Mouse (Mus musculus): Measurements from ENCODE around the gene Sbk1. TPM values are rescaled to one million over a fixed set of nuclear protein-coding genes. Genes with fewer than 3 reads are reported as not detected.
A peak's percentile ranks its signal among the peaks of the same experiment; 100 is the strongest.

Gene Sbk1
- polyA plus RNA-seq (2014; fragmentation: Nextera tagmentation; extraction: Ambion mirVana): 15.2 and 16.8 TPM in 2 replicates

DNA sequence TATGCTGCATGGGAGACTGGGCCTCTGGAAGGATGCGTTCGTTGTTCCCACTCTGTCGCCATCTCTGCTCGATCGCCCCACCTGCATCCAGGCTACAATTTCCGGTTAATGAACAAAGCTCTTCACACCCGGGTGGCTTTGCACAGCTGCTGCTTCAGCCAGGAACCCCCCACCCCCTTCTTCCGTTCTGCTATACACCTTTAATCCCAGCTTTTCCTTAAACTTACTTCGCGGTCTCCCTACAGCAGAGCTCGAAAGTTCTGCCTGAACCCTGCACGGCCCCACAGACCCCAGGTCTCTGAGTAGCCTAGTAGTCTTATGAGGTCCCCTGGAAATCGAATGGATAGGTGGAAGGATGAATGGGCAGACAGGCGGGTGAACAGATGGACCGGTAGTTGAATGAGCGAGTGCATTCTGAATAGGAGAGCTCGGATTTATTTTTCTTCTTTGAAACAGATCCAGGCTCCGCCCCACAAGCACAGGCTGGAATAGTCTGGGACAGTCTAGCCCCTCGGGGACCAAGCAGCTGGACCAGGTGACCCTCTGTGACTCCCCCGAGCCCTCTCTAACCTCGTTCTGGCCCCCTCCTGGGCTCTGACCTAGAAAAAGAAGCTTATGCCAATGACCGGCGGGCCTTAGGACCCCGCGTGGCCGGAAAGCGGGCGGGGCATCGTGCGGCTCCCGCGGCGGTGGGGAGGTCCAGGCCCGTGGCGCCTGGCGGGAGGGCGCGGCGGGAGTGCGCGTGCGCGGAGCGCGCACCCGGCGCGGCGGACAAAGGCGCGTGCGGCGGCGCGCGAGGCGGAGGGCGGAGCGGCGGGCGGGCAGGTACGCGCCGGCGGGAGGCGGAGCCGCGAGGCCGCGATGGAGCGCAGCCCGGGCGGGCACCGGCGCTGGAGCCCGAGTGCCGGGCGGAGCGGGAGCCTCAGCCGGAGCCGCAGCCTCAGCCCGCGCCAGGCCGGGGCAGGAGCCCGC, at the start of gene Sbk1:
Gene Sbk1 (plus strand): TSS at position 908 of the 972 bp plus-strand sequence.
- Histone ChIP-seq H3K9ac (ENCODE audit: low read length) (peak within 1 kb of the TSS; percentile 86), H3K27me3 (ENCODE audit: control insufficient read depth, insufficient read depth, low read length) (0 out of 2 replicates have a peak, but pooled peaks cover 3% of the 10 kb centered on the region)

GRCm38 (mm10) chr7:126222753-126223152, 49.7 kb upstream of the Sbk1 start:
- no peak overlapping the region for H3K4me2 ChIP-seq (ENCODE audit: low read length)
- no peak overlapping the region for H3K4me3 ChIP-seq (ENCODE audit: control insufficient read depth in 1 of 2, insufficient read depth in 1 of 2, low read depth in 1 of 2, low read length in 2 of 2)
- H3K27me3 ChIP-seq (ENCODE audit: control insufficient read depth, insufficient read depth, low read length): no peaks in the 10 kb centered on the region
- H3K36me3 ChIP-seq (ENCODE audit: control insufficient read depth, insufficient read depth, low read length): no peaks in the 10 kb centered on the region
- H3K9me3 ChIP-seq (ENCODE audit: control insufficient read depth, low read length): no peaks in the 10 kb centered on the region
- no peaks in the 10 kb centered on the region for H3K4me1 ChIP-seq (ENCODE audit: control insufficient read depth in 2 of 2, insufficient read depth in 2 of 2, low read length in 2 of 2)
- no peak for ATAC-seq (ENCODE audit: insufficient number of reproducible peaks, insufficient read depth, low FRiP score, low read depth)
- no peak overlapping the region for H3K9ac ChIP-seq (ENCODE audit: low read length)
- no peak overlapping the region for H3K27ac ChIP-seq (replicated peaks in 1 of 2; ENCODE audit: control insufficient read depth in 1 of 2, insufficient read depth in 1 of 2, low read depth in 2 of 2, low read length in 2 of 2)
- WGBS: 53% methylated on average over 3 of the region's 3 CpGs

More for the DNA sequence above, at the start of gene Sbk1:
- Histone ChIP-seq H3K27ac (replicated peaks in 1 of 2; ENCODE audit: control insufficient read depth in 1 of 2, insufficient read depth in 1 of 2, low read depth in 2 of 2, low read length in 2 of 2) (peak within 1 kb of the TSS; percentile 80 to 82), H3K4me1 (ENCODE audit: control insufficient read depth in 2 of 2, insufficient read depth in 2 of 2, low read length in 2 of 2) (peaks cover 3 to 29% of the 10 kb centered on the region in 2 experiments; a peak in 3 of 4 replicates), H3K4me2 (ENCODE audit: low read length) (peak within 1 kb of the TSS; percentile 85), H3K4me3 (ENCODE audit: control insufficient read depth in 1 of 2, insufficient read depth in 1 of 2, low read depth in 1 of 2, low read length in 2 of 2) (peak within 1 kb of the TSS; percentile 61 to 83), H3K9me3 (ENCODE audit: control insufficient read depth, low read length) (no peaks in the 10 kb centered on the region), H3K36me3 (ENCODE audit: control insufficient read depth, insufficient read depth, low read length) (peaks cover 2% of the 10 kb centered on the region)
- under 1% methylated on average over 69 of the region's 85 CpGs for WGBS
- peak; percentile 90 for ATAC-seq (ENCODE audit: insufficient number of reproducible peaks, insufficient read depth, low FRiP score, low read depth)

GRCm38 (mm10) chr7:126226136-126226535, 46.3 kb upstream of the Sbk1 start:
- Histone ChIP-seq H3K27ac (replicated peaks in 1 of 2; ENCODE audit: control insufficient read depth in 1 of 2, insufficient read depth in 1 of 2, low read depth in 2 of 2, low read length in 2 of 2) (no peak overlapping the region), H3K9ac (ENCODE audit: low read length) (no peak overlapping the region), H3K27me3 (ENCODE audit: control insufficient read depth, insufficient read depth, low read length) (no peaks in the 10 kb centered on the region), H3K9me3 (ENCODE audit: control insufficient read depth, low read length) (no peaks in the 10 kb centered on the region), H3K4me1 (ENCODE audit: control insufficient read depth in 2 of 2, insufficient read depth in 2 of 2, low read length in 2 of 2) (no peaks in the 10 kb centered on the region), H3K4me3 (ENCODE audit: control insufficient read depth in 1 of 2, insufficient read depth in 1 of 2, low read depth in 1 of 2, low read length in 2 of 2) (no peak overlapping the region), H3K36me3 (ENCODE audit: control insufficient read depth, insufficient read depth, low read length) (no peaks in the 10 kb centered on the region), H3K4me2 (ENCODE audit: low read length) (no peak overlapping the region)
- no peak for ATAC-seq (ENCODE audit: insufficient number of reproducible peaks, insufficient read depth, low FRiP score, low read depth)
- 36% methylated on average over 5 of the region's 5 CpGs for WGBS

GRCm38 (mm10) chr7:126230357-126231148, 41.9 kb upstream of the Sbk1 start:
- no peaks in the 10 kb centered on the region for H3K9me3 ChIP-seq (ENCODE audit: control insufficient read depth, low read length)
- H3K27ac ChIP-seq (replicated peaks in 1 of 2; ENCODE audit: control insufficient read depth in 1 of 2, insufficient read depth in 1 of 2, low read depth in 2 of 2, low read length in 2 of 2): no peak overlapping the region
- no peaks in the 10 kb centered on the region for H3K4me1 ChIP-seq (ENCODE audit: control insufficient read depth in 2 of 2, insufficient read depth in 2 of 2, low read length in 2 of 2)
- 65% methylated on average over 8 of the region's 8 CpGs for WGBS
- H3K4me2 ChIP-seq (ENCODE audit: low read length): no peak overlapping the region
- ATAC-seq (ENCODE audit: insufficient number of reproducible peaks, insufficient read depth, low FRiP score, low read depth): no peak
- no peaks in the 10 kb centered on the region for H3K36me3 ChIP-seq (ENCODE audit: control insufficient read depth, insufficient read depth, low read length)
- no peaks in the 10 kb centered on the region for H3K27me3 ChIP-seq (ENCODE audit: control insufficient read depth, insufficient read depth, low read length)
- no peak overlapping the region for H3K4me3 ChIP-seq (ENCODE audit: control insufficient read depth in 1 of 2, insufficient read depth in 1 of 2, low read depth in 1 of 2, low read length in 2 of 2)
- no peak overlapping the region for H3K9ac ChIP-seq (ENCODE audit: low read length)

GRCm38 (mm10) chr7:126232345-126233071, 39.9 kb upstream of the Sbk1 start:
- Histone ChIP-seq H3K9me3 (ENCODE audit: control insufficient read depth, low read length) (no peaks in the 10 kb centered on the region), H3K27ac (replicated peaks in 1 of 2; ENCODE audit: control insufficient read depth in 1 of 2, insufficient read depth in 1 of 2, low read depth in 2 of 2, low read length in 2 of 2) (no peak overlapping the region), H3K36me3 (ENCODE audit: control insufficient read depth, insufficient read depth, low read length) (no peaks in the 10 kb centered on the region), H3K4me1 (ENCODE audit: control insufficient read depth in 2 of 2, insufficient read depth in 2 of 2, low read length in 2 of 2) (peaks cover 3 to 5% of the 10 kb centered on the region in 2 experiments; a peak in 2 of 4 replicates), H3K27me3 (ENCODE audit: control insufficient read depth, insufficient read depth, low read length) (no peaks in the 10 kb centered on the region), H3K4me2 (ENCODE audit: low read length) (no peak overlapping the region), H3K4me3 (ENCODE audit: control insufficient read depth in 1 of 2, insufficient read depth in 1 of 2, low read depth in 1 of 2, low read length in 2 of 2) (no peak overlapping the region), H3K9ac (ENCODE audit: low read length) (no peak overlapping the region)
- WGBS: 53% methylated on average over 7 of the region's 8 CpGs
- ATAC-seq (ENCODE audit: insufficient number of reproducible peaks, insufficient read depth, low FRiP score, low read depth): no peak

GRCm38 (mm10) chr7:126234611-126235010, 37.8 kb upstream of the Sbk1 start:
- Histone ChIP-seq H3K4me1 (ENCODE audit: control insufficient read depth in 2 of 2, insufficient read depth in 2 of 2, low read length in 2 of 2) (peaks cover 3 to 5% of the 10 kb centered on the region in 2 experiments; a peak in 2 of 4 replicates), H3K27ac (replicated peaks in 1 of 2; ENCODE audit: control insufficient read depth in 1 of 2, insufficient read depth in 1 of 2, low read depth in 2 of 2, low read length in 2 of 2) (no peak overlapping the region), H3K4me3 (ENCODE audit: control insufficient read depth in 1 of 2, insufficient read depth in 1 of 2, low read depth in 1 of 2, low read length in 2 of 2) (no peak overlapping the region), H3K27me3 (ENCODE audit: control insufficient read depth, insufficient read depth, low read length) (no peaks in the 10 kb centered on the region), H3K9me3 (ENCODE audit: control insufficient read depth, low read length) (no peaks in the 10 kb centered on the region), H3K4me2 (ENCODE audit: low read length) (no peak overlapping the region), H3K9ac (ENCODE audit: low read length) (no peak overlapping the region), H3K36me3 (ENCODE audit: control insufficient read depth, insufficient read depth, low read length) (no peaks in the 10 kb centered on the region)
- WGBS: 86% methylated on average over 3 of the region's 3 CpGs
- no peak for ATAC-seq (ENCODE audit: insufficient number of reproducible peaks, insufficient read depth, low FRiP score, low read depth)
